Mouse (Mus musculus) gastrocnemius, adult 18-20 months (tissue): ENCODE measurements at regions not wholly inside any gene's neighbourhood (a gene's known extent, or its start where the extent isn't known, plus 50 kb on each side); places are given as distances from the start of the nearest gene placed in this dataset.
"Not testable (repeated sequence)": the region's sequence is repeated elsewhere in the genome, so short reads cannot be mapped to it uniquely, and the experiment has no call there.

Experiments used
- DNase-seq: peaks from one replicate; pipeline ENCODE4 v3.0.0; 2021; ENCODE audit warnings: low spot score

GRCm38 (mm10) chr14:54148626-54149025, 105.3 kb downstream of the Dad1 start:
- DNase-seq, result no peak

GRCm38 (mm10) chr14:54148121-54148520, 105.8 kb downstream of the Dad1 start:
- no peak for DNase-seq

- DNase-seq, result no peak
Measured at GRCm38 (mm10) chr14:54147546-54147945, 106.4 kb downstream of the Dad1 start.

- DNase-seq, result no peak
Measured at GRCm38 (mm10) chr14:54145743-54146741, 107.9 kb downstream of the Dad1 start.

- no peak for DNase-seq
Measured at GRCm38 (mm10) chr14:54143828-54144227, 110.1 kb downstream of the Dad1 start.

GRCm38 (mm10) chr14:54138288-54138687, 115.6 kb downstream of the Dad1 start:
- DNase-seq, result no peak

GRCm38 (mm10) chr14:54136538-54136937, 117.4 kb downstream of the Dad1 start:
- no peak for DNase-seq

- no peak for DNase-seq
Measured at GRCm38 (mm10) chr14:54128334-54128733, 125.6 kb downstream of the Dad1 start.

GRCm38 (mm10) chr14:54125510-54125909, 128.4 kb downstream of the Dad1 start:
- no peak for DNase-seq

GRCm38 (mm10) chr14:54121973-54122372, 131.9 kb downstream of the Dad1 start:
- DNase-seq, result no peak

GRCm38 (mm10) chr14:54121340-54121739, 132.6 kb downstream of the Dad1 start:
- peak; percentile 46 for DNase-seq

- no peak for DNase-seq
Measured at GRCm38 (mm10) chr14:54120194-54120593, 133.7 kb downstream of the Dad1 start.

GRCm38 (mm10) chr14:54117607-54118006, 136.3 kb downstream of the Dad1 start:
- not testable (repeated sequence) for DNase-seq

- no peak for DNase-seq
Measured at GRCm38 (mm10) chr14:54113216-54113615, 140.7 kb downstream of the Dad1 start.

GRCm38 (mm10) chr14:54110971-54111370, 142.9 kb downstream of the Dad1 start:
- no peak for DNase-seq

GRCm38 (mm10) chr14:54109129-54109528, 144.8 kb downstream of the Dad1 start:
- DNase-seq, result no peak

- peak; percentile 43 for DNase-seq
Measured at GRCm38 (mm10) chr14:54108311-54109074, 145.4 kb downstream of the Dad1 start.

GRCm38 (mm10) chr14:54107204-54107796, 146.6 kb downstream of the Dad1 start:
- no peak for DNase-seq

GRCm38 (mm10) chr14:54104243-54104642, 149.7 kb downstream of the Dad1 start:
- DNase-seq, result peak; percentile 19

- DNase-seq, result no peak
Measured at GRCm38 (mm10) chr14:54103541-54103940, 150.4 kb downstream of the Dad1 start.

GRCm38 (mm10) chr14:54103115-54103514, 150.8 kb downstream of the Dad1 start:
- no peak for DNase-seq

GRCm38 (mm10) chr14:54101775-54102174, 152.1 kb downstream of the Dad1 start:
- DNase-seq, result no peak
